Mouse (Mus musculus): ENCODE measurements at regions not wholly inside any gene's neighbourhood (a gene's known extent, or its start where the extent isn't known, plus 50 kb on each side); places are given as distances from the start of the nearest gene placed in this dataset.

DNA sequence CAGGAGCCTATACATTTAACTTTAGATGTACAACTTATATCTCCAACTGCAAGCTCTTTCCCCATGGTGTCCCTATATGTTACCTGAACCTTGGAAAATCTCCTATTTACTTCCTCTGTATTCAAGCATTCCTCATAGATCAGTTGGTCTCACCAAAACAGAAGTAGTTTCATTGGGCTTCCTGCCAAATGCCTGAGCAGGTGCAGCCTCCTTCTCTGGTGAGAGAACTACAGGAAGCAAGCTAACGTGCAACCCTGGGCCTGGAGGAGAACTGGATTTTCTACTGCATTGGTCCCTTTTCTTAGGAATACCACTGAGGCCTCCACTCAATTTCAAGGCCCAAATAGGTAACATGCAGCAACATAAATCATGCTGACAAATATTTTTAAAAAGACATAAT is 400.6 kb upstream of the Actbl2 start:
- no peak overlapping the region for H3K9ac ChIP-seq
- no peaks in the 10 kb centered on the region for H3K27me3 ChIP-seq (ENCODE audit: insufficient read depth, low read length)
- H3K4me1 ChIP-seq (ENCODE audit: insufficient read depth), result no peaks in the 10 kb centered on the region
- TF ChIP-seq CTCF (IDR thresholded peaks at IDR 0.05; ENCODE audit: low read depth), result no peak
- no peak overlapping the region for H3K27ac ChIP-seq (ENCODE audit: low read depth, low read length)
- H3K36me3 ChIP-seq (ENCODE audit: insufficient read depth), result no peaks in the 10 kb centered on the region
- H3K9me3 ChIP-seq (ENCODE audit: low read length), result no peaks in the 10 kb centered on the region
- 40% methylated on average over 1 of the region's 1 CpGs for WGBS
- no peak overlapping the region for H3K4me3 ChIP-seq (ENCODE audit: low read depth, low read length)
- no peak overlapping the region for H3K4me2 ChIP-seq (ENCODE audit: low read depth)
- no peak for DNase-seq
- no peak for ATAC-seq

GRCm38 (mm10) chr13:110865902-110866512 is 388.8 kb upstream of the Actbl2 start:
- H3K27ac ChIP-seq (ENCODE audit: low read depth, low read length), result no peak overlapping the region
- no peak for TF ChIP-seq CTCF (IDR thresholded peaks at IDR 0.05; ENCODE audit: low read depth)
- WGBS, result 83% methylated on average over 4 of the region's 4 CpGs
- ATAC-seq (no peak), DNase-seq (no peak)
- H3K4me2 ChIP-seq (ENCODE audit: low read depth), result no peak overlapping the region
- no peaks in the 10 kb centered on the region for H3K4me1 ChIP-seq (ENCODE audit: insufficient read depth)
- H3K4me3 ChIP-seq (ENCODE audit: low read depth, low read length), result no peak overlapping the region
- no peak overlapping the region for H3K9ac ChIP-seq
- no peaks in the 10 kb centered on the region for H3K36me3 ChIP-seq (ENCODE audit: insufficient read depth)
- H3K9me3 ChIP-seq (ENCODE audit: low read length), result no peaks in the 10 kb centered on the region
- no peaks in the 10 kb centered on the region for H3K27me3 ChIP-seq (ENCODE audit: insufficient read depth, low read length)

GRCm38 (mm10) chr13:110866713-110867112 is 388.1 kb upstream of the Actbl2 start:
- no peak overlapping the region for H3K9ac ChIP-seq
- no peak overlapping the region for H3K27ac ChIP-seq (ENCODE audit: low read depth, low read length)
- no peaks in the 10 kb centered on the region for H3K9me3 ChIP-seq (ENCODE audit: low read length)
- WGBS, result 56% methylated on average over 2 of the region's 2 CpGs
- no peaks in the 10 kb centered on the region for H3K36me3 ChIP-seq (ENCODE audit: insufficient read depth)
- 0 out of 2 replicates have a peak, but pooled peaks have one; percentile 14 for ATAC-seq
- H3K4me3 ChIP-seq (ENCODE audit: low read depth, low read length), result no peak overlapping the region
- DNase-seq, result no peak
- TF ChIP-seq CTCF (IDR thresholded peaks at IDR 0.05; ENCODE audit: low read depth), result peak; percentile 50
- no peaks in the 10 kb centered on the region for H3K27me3 ChIP-seq (ENCODE audit: insufficient read depth, low read length)
- no peaks in the 10 kb centered on the region for H3K4me1 ChIP-seq (ENCODE audit: insufficient read depth)
- no peak overlapping the region for H3K4me2 ChIP-seq (ENCODE audit: low read depth)

- Histone ChIP-seq H3K9me3 (ENCODE audit: low read length) (no peaks in the 10 kb centered on the region), H3K4me1 (ENCODE audit: insufficient read depth) (no peaks in the 10 kb centered on the region), H3K36me3 (ENCODE audit: insufficient read depth) (no peaks in the 10 kb centered on the region), H3K4me3 (ENCODE audit: low read depth, low read length) (no peak overlapping the region), H3K27me3 (ENCODE audit: insufficient read depth, low read length) (no peaks in the 10 kb centered on the region), H3K27ac (ENCODE audit: low read depth, low read length) (no peak overlapping the region), H3K4me2 (ENCODE audit: low read depth) (no peak overlapping the region), H3K9ac (no peak overlapping the region)
- no peak for ATAC-seq
- no peak for TF ChIP-seq CTCF (IDR thresholded peaks at IDR 0.05; ENCODE audit: low read depth)
- WGBS, result 11% methylated on average over 4 of the region's 4 CpGs
- no peak for DNase-seq
Measured at GRCm38 (mm10) chr13:110871125-110871775, 383.6 kb upstream of the Actbl2 start.

DNA sequence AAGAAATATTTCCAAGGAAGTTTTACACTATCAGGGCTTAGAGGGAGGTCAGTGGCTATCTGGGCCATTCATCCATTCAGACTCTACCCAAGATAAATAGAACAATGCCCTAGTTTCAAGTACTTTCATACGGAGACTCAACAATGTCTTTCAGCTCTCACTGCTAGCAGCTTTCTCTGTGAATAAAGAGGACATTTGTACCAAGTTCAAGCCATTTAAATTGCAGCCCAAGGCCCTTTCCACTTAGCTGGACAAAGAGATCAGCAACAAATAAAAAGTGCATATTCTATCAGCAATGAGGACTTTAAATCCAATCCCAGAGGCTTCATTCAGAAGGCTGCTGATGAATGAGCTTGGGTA is 383.1 kb upstream of the Actbl2 start:
- H3K27ac ChIP-seq (ENCODE audit: low read depth, low read length), result no peak overlapping the region
- WGBS, result 13% methylated on average over 1 of the region's 1 CpGs
- H3K4me3 ChIP-seq (ENCODE audit: low read depth, low read length), result no peak overlapping the region
- DNase-seq, result no peak
- no peak for ATAC-seq
- H3K27me3 ChIP-seq (ENCODE audit: insufficient read depth, low read length), result no peaks in the 10 kb centered on the region
- H3K9me3 ChIP-seq (ENCODE audit: low read length), result no peaks in the 10 kb centered on the region
- no peak overlapping the region for H3K4me2 ChIP-seq (ENCODE audit: low read depth)
- TF ChIP-seq CTCF (IDR thresholded peaks at IDR 0.05; ENCODE audit: low read depth), result no peak
- H3K9ac ChIP-seq, result no peak overlapping the region
- H3K36me3 ChIP-seq (ENCODE audit: insufficient read depth), result no peaks in the 10 kb centered on the region
- no peaks in the 10 kb centered on the region for H3K4me1 ChIP-seq (ENCODE audit: insufficient read depth)

GRCm38 (mm10) chr13:110881573-110881972 is 373.2 kb upstream of the Actbl2 start:
- Histone ChIP-seq H3K27ac (ENCODE audit: low read depth, low read length) (no peak overlapping the region), H3K4me2 (ENCODE audit: low read depth) (no peak overlapping the region), H3K36me3 (ENCODE audit: insufficient read depth) (no peaks in the 10 kb centered on the region), H3K4me3 (ENCODE audit: low read depth, low read length) (no peak overlapping the region), H3K4me1 (ENCODE audit: insufficient read depth) (no peaks in the 10 kb centered on the region; the same call in 1 of the 2 replicates), H3K27me3 (ENCODE audit: insufficient read depth, low read length) (no peaks in the 10 kb centered on the region), H3K9me3 (ENCODE audit: low read length) (no peaks in the 10 kb centered on the region), H3K9ac (no peak overlapping the region)
- ATAC-seq, result no peak
- TF ChIP-seq CTCF (IDR thresholded peaks at IDR 0.05; ENCODE audit: low read depth), result no peak
- no peak for DNase-seq
- WGBS, result 78% methylated on average over 3 of the region's 3 CpGs

DNA sequence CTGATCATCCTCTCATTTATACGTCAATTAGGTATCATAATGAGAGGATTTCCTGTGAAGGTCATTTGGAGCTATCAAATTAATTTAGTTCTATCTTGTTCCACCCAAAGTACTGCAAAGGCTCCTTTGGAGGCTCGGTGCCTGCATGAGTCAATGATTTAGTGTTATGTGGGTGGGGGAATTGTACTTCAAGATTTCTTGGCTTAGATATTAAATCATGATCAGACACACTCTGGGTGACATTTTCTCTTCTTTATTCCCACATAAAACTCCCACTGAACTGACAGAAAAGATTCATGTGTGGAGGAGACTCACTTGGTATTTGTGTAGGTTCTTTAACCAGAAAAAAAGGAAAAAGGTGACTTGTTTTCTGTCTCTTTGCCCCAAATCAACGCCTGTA is 372.6 kb upstream of the Actbl2 start:
- H3K9ac ChIP-seq, result no peak overlapping the region
- no peaks in the 10 kb centered on the region for H3K36me3 ChIP-seq (ENCODE audit: insufficient read depth)
- TF ChIP-seq CTCF (IDR thresholded peaks at IDR 0.05; ENCODE audit: low read depth), result no peak
- no peaks in the 10 kb centered on the region; the same call in 1 of the 2 replicates for H3K4me1 ChIP-seq (ENCODE audit: insufficient read depth)
- no peak overlapping the region for H3K4me3 ChIP-seq (ENCODE audit: low read depth, low read length)
- no peak overlapping the region for H3K27ac ChIP-seq (ENCODE audit: low read depth, low read length)
- H3K9me3 ChIP-seq (ENCODE audit: low read length), result no peaks in the 10 kb centered on the region
- no peak overlapping the region for H3K4me2 ChIP-seq (ENCODE audit: low read depth)
- 67% methylated on average over 3 of the region's 3 CpGs for WGBS
- no peak for DNase-seq
- ATAC-seq, result no peak
- no peaks in the 10 kb centered on the region for H3K27me3 ChIP-seq (ENCODE audit: insufficient read depth, low read length)

Data from forebrain, postnatal 0 days (tissue).